Mouse (Mus musculus): ENCODE measurements around the gene Zfp345.
A peak's percentile ranks its signal among the peaks of the same experiment; 100 is the strongest.
"Not testable (repeated sequence)": the region's sequence is repeated elsewhere in the genome, so short reads cannot be mapped to it uniquely, and the experiment has no call there.

Zfp345 gene

GRCm38 (mm10) chr2:150484939-150485778, at the start of gene Zfp345:
TSS of gene Zfp345 (minus strand) at chr2:150485091.
- not testable (repeated sequence) for DNase-seq

GRCm38 (mm10) chr2:150525703-150526207, 40.9 kb upstream of the Zfp345 start:
- DNase-seq, result no peak

GRCm38 (mm10) chr2:150512837-150513236, 27.9 kb upstream of the Zfp345 start:
- no peak for DNase-seq

GRCm38 (mm10) chr2:150500124-150500973, 15.5 kb upstream of the Zfp345 start:
- DNase-seq, result not testable (repeated sequence)

GRCm38 (mm10) chr2:150493031-150493430, 8.1 kb upstream of the Zfp345 start:
- DNase-seq, result no peak

- DNase-seq, result peak; percentile 74
These were observed 33.5 kb downstream of the Zfp345 start, which contains the start of gene Zfp442 for GRCm38 (mm10) chr2:150451180-150451919. TSS of gene Zfp442 (minus strand) at chr2:150451486.

- not testable (repeated sequence) for DNase-seq
These were observed 45.8 kb downstream of the Zfp345 start for GRCm38 (mm10) chr2:150439084-150439483.

All from cerebellum, adult 8-10 months (tissue).